Mouse (Mus musculus) hematopoietic multipotent progenitor cell, adult 10-12 weeks (in vitro differentiated cells): Measurements from ENCODE around the gene Mat2b. TPM values are rescaled to one million over a fixed set of nuclear protein-coding genes. Genes with fewer than 3 reads are reported as not detected.

Experiments
- polyA plus RNA-seq: library from polyadenylated mRNA; stranded (reverse); fragments of >175 nt; gene quantifications from 2 replicates; pipeline ENCODE4 v1.2.3, GENCODE M21; 2012; ENCODE audit warnings: low replicate concordance

Gene Mat2b
- polyA plus RNA-seq: 29.6 and 32.5 TPM in 2 replicates

DNA sequence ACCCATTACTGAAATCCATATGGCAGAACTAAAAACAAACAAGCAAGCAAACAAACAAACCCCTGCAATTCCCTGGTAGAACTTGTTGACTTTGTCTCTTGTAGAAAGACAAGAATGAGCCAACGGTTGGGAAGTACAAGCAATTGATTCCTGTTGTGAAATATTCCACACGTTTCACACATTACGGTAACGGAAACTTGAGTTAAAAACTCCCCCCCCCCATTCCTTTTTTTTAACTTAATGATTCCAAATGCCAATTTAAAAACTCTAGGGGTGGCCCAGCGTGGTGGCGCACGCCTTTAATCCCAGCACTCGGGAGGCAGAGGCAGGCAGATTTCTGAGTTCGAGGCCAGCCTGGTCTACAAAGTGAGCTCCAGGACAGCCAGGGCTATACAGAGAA is at the start of gene Mat2b:
Mat2b (minus strand) TSS at position 101 of the 400 bp plus-strand sequence.

DNA sequence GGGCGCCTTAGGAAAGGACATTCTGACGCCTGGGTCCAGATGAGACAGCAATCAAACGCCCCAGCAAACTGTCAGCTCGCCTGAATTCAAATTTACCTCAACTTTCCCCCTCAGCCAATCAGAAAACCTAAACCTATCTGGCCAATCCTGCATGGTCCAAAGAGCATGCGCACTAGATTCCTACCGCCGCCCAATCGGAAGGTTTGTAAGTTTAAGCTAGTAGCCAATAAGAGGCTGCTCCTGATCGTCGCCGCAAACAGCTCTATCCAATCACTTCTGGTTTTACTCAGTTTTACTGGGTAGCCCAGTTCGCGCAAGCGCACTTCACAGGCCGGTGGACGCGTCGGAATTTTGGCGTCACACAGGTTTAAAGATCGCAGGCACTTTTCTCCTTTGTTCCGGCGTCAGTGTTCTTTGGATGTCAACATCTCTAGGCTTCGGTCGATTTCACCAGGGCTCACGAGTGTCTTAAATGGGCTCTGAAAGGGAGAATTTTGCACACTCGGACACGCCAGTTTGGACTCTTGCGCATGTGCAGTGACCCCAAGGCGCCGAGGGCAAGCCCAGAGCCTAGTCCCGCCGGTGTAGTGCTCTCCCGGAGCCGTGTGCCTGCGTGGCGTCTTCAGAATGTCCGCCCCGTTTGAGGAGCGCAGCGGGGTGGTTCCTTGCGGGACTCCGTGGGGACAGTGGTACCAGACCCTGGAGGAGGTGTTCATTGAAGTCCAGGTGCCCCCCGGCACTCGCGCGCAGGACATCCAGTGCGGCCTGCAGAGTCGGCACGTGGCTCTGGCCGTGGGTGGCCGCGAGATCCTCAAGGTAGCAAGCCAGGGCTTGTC is 38.6 kb upstream of the Mat2b start, which contains the start of the genes Hmmr and Nudcd2:
Hmmr (minus strand) TSS at position 84 of the 836 bp plus-strand sequence.
Nudcd2 (plus strand) TSS at position 329 of the 836 bp plus-strand sequence.

Other genes starting within 250 kb of the Mat2b start
- 0.09 and 1.2 TPM in 2 replicates for gene Hmmr, start 38.2 kb upstream of the Mat2b start, polyA plus RNA-seq
- gene Nudcd2, start 38.5 kb upstream of the Mat2b start, polyA plus RNA-seq: 12.6 and 15.3 TPM in 2 replicates
- 35.0 and 74.8 TPM in 2 replicates for gene Ccng1, start 60.1 kb upstream of the Mat2b start, polyA plus RNA-seq